Mouse (Mus musculus): ENCODE measurements around the gene Zbtb49.

GRCm38 (mm10) chr5:38260107-38260682 lies 39.9 kb upstream of the Zbtb49 start, which contains the start of gene Tmem128:
- TF ChIP-seq POLR2A (IDR thresholded peaks at IDR 0.05; ENCODE audit: borderline replicate concordance, low read depth, low read length) (no peak), CTCF (IDR thresholded peaks at IDR 0.05; ENCODE audit: low read depth, low read length) (no peak)
